Mouse (Mus musculus) intestine, embryonic 14.5 days (tissue): ENCODE measurements at regions not wholly inside any gene's neighbourhood (a gene's known extent, or its start where the extent isn't known, plus 50 kb on each side); places are given as distances from the start of the nearest gene placed in this dataset.

Experiments used
- ATAC-seq: fragments of 200-750 bp; cut with Nextera tagmentation; replicated peaks from 2 replicates; pipeline ENCODE4 v1.8.0; 2017; ENCODE audit warnings: low read depth, moderate number of reproducible peaks, moderate TSS enrichment, moderate library complexity; ENCODE audit not compliant: low FRiP score, low TSS enrichment
- DNase-seq: peaks from one replicate; pipeline ENCODE4 v3.0.0-alpha.2; 2018; ENCODE audit warnings: low spot score
- H3K27ac ChIP-seq: fragments of 300-500 bp; sonication (generic); 2 replicates; pipeline ENCODE4 v1.5.1; 2014; ENCODE audit warnings: low read depth, mild to moderate bottlenecking, control low read depth
- H3K27me3 ChIP-seq: fragments of 300-500 bp; sonication (generic); replicated peaks from 2 replicates; pipeline ENCODE4 v1.6.1; 2014; ENCODE audit warnings: low read length, control low read depth; ENCODE audit not compliant: control insufficient read depth, insufficient read depth
- H3K36me3 ChIP-seq: fragments of 300-500 bp; sonication (generic); 2 replicates; pipeline ENCODE4 v1.6.1; 2014; ENCODE audit warnings: low read length, control low read depth; ENCODE audit not compliant: control insufficient read depth, insufficient read depth
- H3K4me1 ChIP-seq: fragments of 300-500 bp; sonication (generic); replicated peaks from 2 replicates; pipeline ENCODE4 v1.6.1; 2014; ENCODE audit warnings: low read length, control low read depth, mixed read lengths; ENCODE audit not compliant: control insufficient read depth, insufficient read depth
- H3K4me2 ChIP-seq: fragments of 300-500 bp; sonication (generic); 2 replicates; pipeline ENCODE4 v1.6.1; 2014; ENCODE audit warnings: low read length
- H3K4me3 ChIP-seq: fragments of 300-500 bp; sonication (generic); 2 replicates; pipeline ENCODE4 v1.5.1; 2014; ENCODE audit warnings: low read depth, low read length, control low read depth, mixed read lengths
- H3K9ac ChIP-seq: fragments of 300-500 bp; sonication (generic); 2 replicates; pipeline ENCODE4 v1.6.1; 2014; ENCODE audit warnings: mild to moderate bottlenecking, low read length
- H3K9me3 ChIP-seq: fragments of 300-500 bp; sonication (generic); 2 replicates; pipeline ENCODE4 v1.6.1; 2016; ENCODE audit warnings: low read length, control low read depth; ENCODE audit not compliant: control insufficient read depth
- WGBS: fragments of 180-500 bp; shearing (Covaris S2); extraction: QIAGEN DNeasy Blood & Tissue Kit; methylation state at CpG from one replicate; pipeline ENCODE4 v1.1.7; 2014; 5-methylcytosine and 5-hydroxymethylcytosine counted together

DNA sequence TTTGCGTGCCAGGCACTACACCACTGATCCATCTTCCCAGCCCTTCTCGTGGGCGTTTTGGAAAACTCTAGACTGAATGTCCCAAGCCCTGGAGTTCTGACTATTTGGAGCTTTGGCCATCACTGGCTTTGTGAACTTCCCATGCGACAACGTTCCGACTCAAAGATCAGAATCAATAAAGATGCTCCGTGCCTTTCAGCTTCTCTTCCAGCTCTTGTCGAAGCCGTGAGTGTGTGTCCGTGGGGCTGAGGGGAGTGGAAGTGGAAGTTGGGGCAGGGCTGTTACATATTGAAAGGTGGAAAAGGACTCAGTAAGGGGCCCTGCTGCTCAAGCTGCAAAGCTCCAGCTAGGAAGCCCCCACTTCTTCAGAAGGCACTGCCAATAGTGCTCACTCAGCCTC, 283.0 kb upstream of the Prox1 start:
- Histone ChIP-seq H3K9me3 (no peaks in the 10 kb centered on the region), H3K4me3 (no peak overlapping the region), H3K36me3 (no peaks in the 10 kb centered on the region), H3K27ac (no peak overlapping the region), H3K4me1 (no peaks in the 10 kb centered on the region; the same call in 1 of the 2 replicates), H3K27me3 (0 out of 2 replicates have a peak, but pooled peaks cover under 1% of the 10 kb centered on the region), H3K9ac (no peak overlapping the region), H3K4me2 (no peak overlapping the region)
- DNase-seq, result no peak
- WGBS, result 92% methylated on average over 10 of the region's 10 CpGs
- ATAC-seq, result no peak

DNA sequence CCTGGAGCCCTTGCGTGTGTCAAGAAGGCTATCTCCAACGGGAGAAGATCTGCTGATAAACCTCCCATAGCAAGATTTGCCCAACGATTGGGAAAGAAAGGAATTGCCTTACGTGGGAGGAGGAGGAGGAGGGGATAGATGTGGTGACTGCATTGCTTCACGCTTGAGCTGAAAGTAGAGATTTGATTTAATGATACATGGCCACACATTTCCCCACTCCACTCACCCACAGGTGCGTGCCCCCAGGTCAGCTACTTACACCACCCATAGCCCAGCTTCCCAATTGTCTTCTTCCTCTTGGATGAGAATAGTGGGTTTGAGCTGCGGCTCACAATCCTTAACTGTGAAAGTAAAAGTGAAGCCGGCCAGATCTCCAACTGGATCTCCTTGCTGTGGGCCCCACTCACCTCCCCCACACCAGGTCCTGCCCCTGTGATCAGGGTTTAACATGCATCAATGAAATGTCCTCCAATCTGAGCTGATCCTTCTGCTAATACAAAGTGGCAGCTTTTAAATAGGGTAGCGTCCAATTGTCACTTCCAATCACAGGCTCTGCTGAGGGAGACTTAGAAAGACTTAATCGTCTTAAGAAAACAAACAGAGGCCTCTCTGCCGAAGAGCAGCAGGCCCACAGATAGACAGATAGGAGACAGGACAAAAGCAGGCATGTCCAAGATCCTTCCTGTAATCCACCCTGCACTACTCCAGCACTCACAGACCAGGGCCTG, 281.8 kb upstream of the Prox1 start:
- H3K36me3 ChIP-seq, result no peaks in the 10 kb centered on the region
- ATAC-seq (no peak), DNase-seq (no peak)
- H3K27me3 ChIP-seq, result 0 out of 2 replicates have a peak, but pooled peaks cover 3% of the 10 kb centered on the region
- H3K4me2 ChIP-seq, result no peak overlapping the region
- 55% methylated on average over 11 of the region's 11 CpGs for WGBS
- no peak overlapping the region for H3K4me3 ChIP-seq
- no peaks in the 10 kb centered on the region for H3K4me1 ChIP-seq
- H3K9me3 ChIP-seq, result no peaks in the 10 kb centered on the region
- no peak overlapping the region for H3K27ac ChIP-seq
- no peak overlapping the region for H3K9ac ChIP-seq

DNA sequence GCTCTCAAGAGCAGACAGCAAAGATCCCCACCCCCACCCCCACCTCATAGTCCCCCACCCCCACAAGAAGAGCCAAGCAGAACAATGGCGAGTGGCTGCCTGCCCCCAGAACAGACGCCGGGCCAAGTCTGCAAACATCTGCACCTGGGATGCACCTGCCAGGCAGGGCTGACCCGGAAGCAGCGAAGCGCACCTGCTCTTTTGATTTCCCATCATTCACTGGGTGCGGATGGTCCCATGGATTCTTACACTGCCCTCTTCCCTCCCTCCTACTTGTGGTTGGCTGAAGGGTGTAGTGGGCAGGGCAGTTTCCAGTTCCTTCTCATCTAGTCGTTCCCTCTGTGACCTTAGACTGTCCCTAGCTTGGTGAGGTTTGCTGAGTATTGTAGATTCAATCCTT, 277.7 kb upstream of the Prox1 start:
- Histone ChIP-seq H3K9ac (no peak overlapping the region), H3K9me3 (no peaks in the 10 kb centered on the region), H3K4me3 (no peak overlapping the region), H3K27ac (no peak overlapping the region), H3K4me1 (no peaks in the 10 kb centered on the region), H3K4me2 (no peak overlapping the region), H3K27me3 (0 out of 2 replicates have a peak, but pooled peaks cover 3% of the 10 kb centered on the region), H3K36me3 (no peaks in the 10 kb centered on the region)
- ATAC-seq (0 out of 2 replicates have a peak, but pooled peaks have one; percentile 43), DNase-seq (no peak)
- WGBS, result 24% methylated on average over 8 of the region's 8 CpGs

DNA sequence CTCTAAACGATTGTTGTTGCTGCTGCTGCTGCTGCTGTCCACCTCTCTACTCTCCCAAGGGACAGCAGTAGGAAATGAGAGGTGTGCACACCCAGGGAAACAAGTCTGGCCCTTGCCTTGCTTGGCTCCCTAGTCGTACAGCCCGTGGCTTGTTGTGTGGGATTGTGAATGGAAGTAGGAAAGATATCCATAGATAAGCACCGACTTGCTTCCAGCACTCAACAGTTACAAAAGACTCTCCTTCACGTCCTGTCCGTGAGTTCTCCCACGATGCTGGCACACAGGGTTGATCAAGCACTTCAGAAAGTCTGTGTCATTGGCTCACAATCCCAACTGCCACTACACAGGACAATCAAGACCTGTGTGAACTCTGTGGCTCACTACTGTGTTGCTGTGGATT, 276.7 kb upstream of the Prox1 start:
- H3K9me3 ChIP-seq, result no peaks in the 10 kb centered on the region
- no peaks in the 10 kb centered on the region for H3K36me3 ChIP-seq
- no peak for ATAC-seq
- WGBS, result 71% methylated on average over 7 of the region's 7 CpGs
- H3K27ac ChIP-seq, result no peak overlapping the region
- H3K4me3 ChIP-seq, result no peak overlapping the region
- 0 out of 2 replicates have a peak, but pooled peaks cover 3% of the 10 kb centered on the region for H3K27me3 ChIP-seq
- DNase-seq, result no peak
- H3K4me1 ChIP-seq, result no peaks in the 10 kb centered on the region
- H3K9ac ChIP-seq, result no peak overlapping the region
- no peak overlapping the region for H3K4me2 ChIP-seq

DNA sequence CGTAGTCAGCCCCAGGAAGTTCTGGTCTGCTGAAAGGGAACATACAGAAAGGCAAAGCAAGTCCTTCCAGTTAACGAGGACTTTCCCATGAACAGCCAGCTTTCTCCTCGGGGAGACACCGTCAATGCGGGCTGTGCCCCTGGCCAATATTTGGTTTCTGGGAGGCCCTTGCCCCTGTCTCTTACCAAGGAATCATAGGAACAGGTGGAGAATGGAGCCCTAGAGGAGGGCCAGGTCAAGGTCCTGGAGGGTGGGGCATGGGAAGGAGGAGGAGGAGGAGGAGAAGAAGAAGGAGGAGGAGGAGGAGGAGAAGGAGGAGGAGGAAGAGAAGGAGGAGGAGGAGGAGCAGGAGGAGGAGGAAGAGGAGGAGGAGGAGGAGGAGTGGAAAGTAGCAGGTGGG, 276.2 kb upstream of the Prox1 start:
- WGBS, result 86% methylated on average over 5 of the region's 5 CpGs
- no peak for DNase-seq
- no peaks in the 10 kb centered on the region for H3K4me1 ChIP-seq

DNA sequence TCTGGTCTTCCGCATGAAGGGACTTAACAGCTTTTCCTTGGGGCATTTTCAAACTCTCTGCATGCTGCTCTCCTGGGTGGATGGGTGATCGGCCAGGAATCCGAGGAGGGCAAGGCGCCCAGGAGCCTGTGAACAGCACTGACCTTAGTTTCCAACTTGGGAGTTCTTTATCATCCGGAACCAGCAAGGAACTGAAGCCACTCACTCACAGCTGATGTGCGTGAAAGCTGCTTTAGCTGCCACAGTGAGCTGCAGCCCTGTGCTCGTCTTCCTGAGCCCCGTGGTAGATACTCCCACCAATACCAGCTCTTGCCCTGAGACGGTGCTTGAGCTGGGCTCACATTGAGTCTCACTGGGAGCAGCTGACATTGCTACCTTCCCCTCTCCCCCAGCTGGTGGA, 273.9 kb upstream of the Prox1 start:
- DNase-seq, result no peak
- H3K9me3 ChIP-seq, result no peaks in the 10 kb centered on the region

More for the DNA sequence above, 276.2 kb upstream of the Prox1 start:
- ATAC-seq, result no peak
- no peak overlapping the region for H3K9ac ChIP-seq
- H3K27ac ChIP-seq, result no peak overlapping the region
- no peaks in the 10 kb centered on the region for H3K9me3 ChIP-seq
- 0 out of 2 replicates have a peak, but pooled peaks cover 3% of the 10 kb centered on the region for H3K27me3 ChIP-seq
- no peak overlapping the region for H3K4me2 ChIP-seq
- H3K4me3 ChIP-seq, result no peak overlapping the region
- no peaks in the 10 kb centered on the region for H3K36me3 ChIP-seq

DNA sequence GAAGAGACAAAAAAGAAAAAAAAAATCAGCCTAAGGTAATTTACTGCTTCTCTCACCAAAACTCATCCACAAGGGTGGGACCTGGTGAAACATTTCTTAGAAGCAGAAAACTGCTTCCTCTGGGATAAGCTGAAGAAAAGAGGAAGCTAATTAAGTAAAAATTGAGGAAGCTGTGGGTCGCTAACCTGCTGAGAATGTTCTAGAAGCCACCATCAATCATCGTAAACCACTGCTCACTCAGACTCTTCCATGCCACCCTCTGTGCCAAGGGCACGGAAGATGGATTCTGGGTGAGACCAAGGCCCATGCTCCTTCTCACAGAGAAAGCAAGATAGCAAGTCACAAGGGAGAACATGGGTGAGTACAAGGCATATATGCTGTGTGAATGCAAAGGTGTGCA, 272.7 kb upstream of the Prox1 start:
- DNase-seq (no peak), ATAC-seq (no peak)
- H3K4me2 ChIP-seq, result no peak overlapping the region
- 82% methylated on average over 3 of the region's 3 CpGs for WGBS
- no peaks in the 10 kb centered on the region for H3K9me3 ChIP-seq
- no peak overlapping the region for H3K4me3 ChIP-seq
- no peaks in the 10 kb centered on the region for H3K36me3 ChIP-seq
- H3K27me3 ChIP-seq, result no peaks in the 10 kb centered on the region
- H3K27ac ChIP-seq, result no peak overlapping the region
- H3K9ac ChIP-seq, result no peak overlapping the region
- H3K4me1 ChIP-seq, result no peaks in the 10 kb centered on the region

More for the DNA sequence above, 273.9 kb upstream of the Prox1 start:
- no peak overlapping the region for H3K27ac ChIP-seq
- no peaks in the 10 kb centered on the region for H3K36me3 ChIP-seq
- H3K4me3 ChIP-seq, result no peak overlapping the region
- H3K9ac ChIP-seq, result no peak overlapping the region
- WGBS, result 74% methylated on average over 9 of the region's 9 CpGs
- H3K27me3 ChIP-seq, result 0 out of 2 replicates have a peak, but pooled peaks cover 3% of the 10 kb centered on the region
- H3K4me1 ChIP-seq, result no peaks in the 10 kb centered on the region
- no peak for ATAC-seq
- H3K4me2 ChIP-seq, result no peak overlapping the region

DNA sequence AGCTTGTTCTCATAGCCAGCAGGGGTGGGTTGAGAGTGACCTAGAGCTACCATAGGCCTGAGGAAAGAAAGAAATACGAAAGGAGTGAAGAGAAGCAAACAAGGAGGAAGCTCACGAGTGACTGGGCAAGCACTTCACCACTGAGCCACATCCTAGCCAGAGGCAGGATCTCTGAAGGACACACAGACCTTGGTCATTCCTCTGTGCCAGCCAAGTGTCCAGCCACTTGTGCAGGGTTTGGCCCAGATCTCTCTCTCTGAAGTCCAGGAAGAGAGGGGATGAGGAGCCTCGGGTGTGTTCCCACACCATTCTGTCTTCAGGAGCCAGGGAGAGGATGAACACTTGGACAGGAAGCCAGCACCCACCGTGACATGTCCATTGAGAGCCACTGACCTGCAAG, 271.7 kb upstream of the Prox1 start:
- H3K9ac ChIP-seq, result no peak overlapping the region
- ATAC-seq (no peak), DNase-seq (no peak)
- no peaks in the 10 kb centered on the region for H3K4me1 ChIP-seq
- H3K27me3 ChIP-seq, result no peaks in the 10 kb centered on the region
- no peak overlapping the region for H3K27ac ChIP-seq
- H3K4me3 ChIP-seq, result no peak overlapping the region
- H3K4me2 ChIP-seq, result no peak overlapping the region
- WGBS, result 80% methylated on average over 4 of the region's 4 CpGs
- no peaks in the 10 kb centered on the region for H3K36me3 ChIP-seq
- no peaks in the 10 kb centered on the region for H3K9me3 ChIP-seq

DNA sequence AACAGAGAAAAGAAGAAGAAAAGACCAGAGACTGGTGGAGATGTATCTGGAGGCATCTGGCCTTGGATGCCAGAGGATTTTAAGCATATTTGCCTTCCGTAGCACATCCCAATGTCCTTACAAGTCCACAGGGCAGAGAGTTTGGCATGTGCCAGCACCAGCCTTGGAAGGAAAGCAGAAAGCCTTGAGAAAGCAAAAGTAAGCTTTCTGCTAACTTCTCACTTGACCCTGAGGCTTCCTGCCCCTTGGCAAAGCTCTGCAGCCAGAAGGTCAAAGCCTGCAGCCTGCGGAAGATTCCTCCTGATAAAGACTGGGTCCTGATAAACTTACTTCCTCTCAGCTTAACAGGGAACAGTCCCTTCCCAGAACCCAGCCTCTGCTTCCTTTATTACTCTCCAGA, 268.3 kb upstream of the Prox1 start:
- H3K27me3 ChIP-seq, result no peaks in the 10 kb centered on the region
- DNase-seq, result no peak
- no peaks in the 10 kb centered on the region for H3K36me3 ChIP-seq
- H3K4me3 ChIP-seq, result no peak overlapping the region
- H3K4me1 ChIP-seq, result no peaks in the 10 kb centered on the region
- no peak overlapping the region for H3K27ac ChIP-seq
- H3K9ac ChIP-seq, result no peak overlapping the region
- no peak overlapping the region for H3K4me2 ChIP-seq
- no peak for ATAC-seq
- no peaks in the 10 kb centered on the region for H3K9me3 ChIP-seq
- 55% methylated on average over 2 of the region's 2 CpGs for WGBS
